Mouse (Mus musculus): ENCODE measurements around the gene Gart. TPM values are rescaled to one million over a fixed set of nuclear protein-coding genes. Genes with fewer than 3 reads are reported as not detected.

The Gart gene
- polyA plus RNA-seq, 1 experiment from 2014 or later: 71.0 TPM

DNA sequence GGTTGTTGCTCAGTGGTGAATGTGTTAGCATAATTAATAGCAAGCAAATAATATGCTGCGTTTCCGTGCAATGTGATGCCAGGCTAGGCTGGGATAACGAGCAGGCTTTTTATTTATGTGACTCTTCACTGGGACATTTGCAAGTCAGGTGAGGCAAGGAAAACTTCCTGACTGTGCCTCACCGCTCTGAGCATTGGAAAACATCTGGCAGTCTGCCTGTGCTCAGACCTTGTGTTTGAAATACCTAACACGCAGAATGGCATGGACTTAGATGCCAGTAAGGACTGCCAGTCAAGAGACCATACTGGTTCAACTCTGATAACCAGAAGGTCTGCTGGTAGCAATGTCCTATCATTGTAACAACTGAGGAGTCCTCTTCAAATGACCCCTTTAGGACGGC, 41.6 kb downstream of the Gart start:
- Histone ChIP-seq H3K4me2 (ENCODE audit: low read length) (no peak overlapping the region), H3K27me3 (ENCODE audit: insufficient read depth, low read length) (no peaks in the 10 kb centered on the region), H3K36me3 (ENCODE audit: insufficient read depth, low read length) (no peaks in the 10 kb centered on the region), H3K9me3 (replicated peaks; ENCODE audit: low read length) (no peaks in the 10 kb centered on the region), H3K4me1 (replicated peaks; ENCODE audit: insufficient read depth, low read length) (no peaks in the 10 kb centered on the region), H3K9ac (ENCODE audit: low read depth, low read length) (no peak overlapping the region), H3K4me3 (replicated peaks; ENCODE audit: low read depth, low read length) (no peak overlapping the region), H3K27ac (no peak overlapping the region)
- WGBS: 66% methylated on average over 6 of the region's 6 CpGs
- DNase-seq (ENCODE audit: low spot score) (no peak), ATAC-seq (replicated peaks; ENCODE audit: low FRiP score, low read depth) (no peak)
- no peak for TF ChIP-seq CTCF (IDR thresholded peaks at IDR 0.05; ENCODE audit: low read depth)

- no peak for ATAC-seq (replicated peaks; ENCODE audit: low FRiP score, low read depth)
- H3K4me1 ChIP-seq (replicated peaks; ENCODE audit: insufficient read depth, low read length): no peaks in the 10 kb centered on the region
- no peak for DNase-seq (ENCODE audit: low spot score)
- no peak overlapping the region for H3K27ac ChIP-seq
- no peak overlapping the region for H3K4me2 ChIP-seq (ENCODE audit: low read length)
- WGBS: 47% methylated on average over 9 of the region's 9 CpGs
- no peak overlapping the region for H3K4me3 ChIP-seq (replicated peaks; ENCODE audit: low read depth, low read length)
- no peaks in the 10 kb centered on the region for H3K36me3 ChIP-seq (ENCODE audit: insufficient read depth, low read length)
- no peak overlapping the region for H3K9ac ChIP-seq (ENCODE audit: low read depth, low read length)
- no peaks in the 10 kb centered on the region for H3K27me3 ChIP-seq (ENCODE audit: insufficient read depth, low read length)
- H3K9me3 ChIP-seq (replicated peaks; ENCODE audit: low read length): no peaks in the 10 kb centered on the region
- TF ChIP-seq CTCF (IDR thresholded peaks at IDR 0.05; ENCODE audit: low read depth): no peak
Observed at GRCm38 (mm10) chr16:91601693-91602092, 45.1 kb downstream of the Gart start.

DNA sequence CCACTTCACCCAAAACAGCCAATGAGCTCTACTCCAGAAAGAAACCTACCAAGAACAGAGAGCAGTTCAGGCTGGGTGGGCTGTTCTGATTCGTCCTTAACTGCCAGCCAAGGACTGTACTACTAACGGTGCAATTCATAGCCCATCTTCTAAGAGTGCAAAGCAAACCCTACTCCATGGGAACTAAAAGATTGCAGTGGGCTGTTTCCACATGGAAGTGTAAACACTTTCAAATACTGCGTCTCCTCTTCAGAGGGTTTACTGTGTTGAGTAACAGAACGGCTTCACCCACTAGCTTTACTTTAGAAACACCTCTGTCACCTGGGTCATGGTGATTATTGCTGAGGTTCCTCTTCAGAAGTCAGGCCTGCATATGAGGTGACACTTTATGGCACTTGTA, 45.7 kb downstream of the Gart start:
- Histone ChIP-seq H3K36me3 (ENCODE audit: insufficient read depth, low read length) (no peaks in the 10 kb centered on the region), H3K9ac (ENCODE audit: low read depth, low read length) (no peak overlapping the region), H3K9me3 (replicated peaks; ENCODE audit: low read length) (no peaks in the 10 kb centered on the region), H3K4me3 (replicated peaks; ENCODE audit: low read depth, low read length) (no peak overlapping the region), H3K4me1 (replicated peaks; ENCODE audit: insufficient read depth, low read length) (no peaks in the 10 kb centered on the region), H3K27me3 (ENCODE audit: insufficient read depth, low read length) (no peaks in the 10 kb centered on the region), H3K27ac (no peak overlapping the region), H3K4me2 (ENCODE audit: low read length) (no peak overlapping the region)
- DNase-seq (ENCODE audit: low spot score) (no peak), ATAC-seq (replicated peaks; ENCODE audit: low FRiP score, low read depth) (no peak)
- 41% methylated on average over 4 of the region's 4 CpGs for WGBS
- TF ChIP-seq CTCF (IDR thresholded peaks at IDR 0.05; ENCODE audit: low read depth): no peak

- DNase-seq (ENCODE audit: low spot score): no peak
- Histone ChIP-seq H3K9me3 (replicated peaks; ENCODE audit: low read length) (no peaks in the 10 kb centered on the region), H3K4me1 (replicated peaks; ENCODE audit: insufficient read depth, low read length) (no peaks in the 10 kb centered on the region), H3K9ac (ENCODE audit: low read depth, low read length) (no peak overlapping the region), H3K4me2 (ENCODE audit: low read length) (no peak overlapping the region), H3K4me3 (replicated peaks; ENCODE audit: low read depth, low read length) (no peak overlapping the region), H3K27ac (no peak overlapping the region), H3K27me3 (ENCODE audit: insufficient read depth, low read length) (no peaks in the 10 kb centered on the region), H3K36me3 (ENCODE audit: insufficient read depth, low read length) (no peaks in the 10 kb centered on the region)
- TF ChIP-seq CTCF (IDR thresholded peaks at IDR 0.05; ENCODE audit: low read depth): peak; percentile 42
- ATAC-seq (replicated peaks; ENCODE audit: low FRiP score, low read depth): no peak
Observed at GRCm38 (mm10) chr16:91599242-91599641, 47.5 kb downstream of the Gart start.

GRCm38 (mm10) chr16:91597672-91598010, 49.1 kb downstream of the Gart start, which contains the start of gene Tmem50b:
Gene Tmem50b, minus strand, starts transcription at chr16:91597800.
- peak within 1 kb of the TSS; percentile 62 for H3K27ac ChIP-seq
- peak within 1 kb of the TSS; percentile 76 for H3K4me3 ChIP-seq (replicated peaks; ENCODE audit: low read depth, low read length)
- peak within 1 kb of the TSS; percentile 67 for H3K9ac ChIP-seq (ENCODE audit: low read depth, low read length)
- H3K36me3 ChIP-seq (ENCODE audit: insufficient read depth, low read length): no peaks in the 10 kb centered on the region
- no peaks in the 10 kb centered on the region for H3K9me3 ChIP-seq (replicated peaks; ENCODE audit: low read length)
- under 1% methylated on average over 34 of the region's 34 CpGs for WGBS
- no peaks in the 10 kb centered on the region for H3K27me3 ChIP-seq (ENCODE audit: insufficient read depth, low read length)
- ATAC-seq (replicated peaks; ENCODE audit: low FRiP score, low read depth): peak; percentile 99
- no peaks in the 10 kb centered on the region for H3K4me1 ChIP-seq (replicated peaks; ENCODE audit: insufficient read depth, low read length)
- peak; percentile 98 for DNase-seq (ENCODE audit: low spot score)
- no peak for TF ChIP-seq CTCF (IDR thresholded peaks at IDR 0.05; ENCODE audit: low read depth)
- H3K4me2 ChIP-seq (ENCODE audit: low read length): peak within 1 kb of the TSS; percentile 79

DNA sequence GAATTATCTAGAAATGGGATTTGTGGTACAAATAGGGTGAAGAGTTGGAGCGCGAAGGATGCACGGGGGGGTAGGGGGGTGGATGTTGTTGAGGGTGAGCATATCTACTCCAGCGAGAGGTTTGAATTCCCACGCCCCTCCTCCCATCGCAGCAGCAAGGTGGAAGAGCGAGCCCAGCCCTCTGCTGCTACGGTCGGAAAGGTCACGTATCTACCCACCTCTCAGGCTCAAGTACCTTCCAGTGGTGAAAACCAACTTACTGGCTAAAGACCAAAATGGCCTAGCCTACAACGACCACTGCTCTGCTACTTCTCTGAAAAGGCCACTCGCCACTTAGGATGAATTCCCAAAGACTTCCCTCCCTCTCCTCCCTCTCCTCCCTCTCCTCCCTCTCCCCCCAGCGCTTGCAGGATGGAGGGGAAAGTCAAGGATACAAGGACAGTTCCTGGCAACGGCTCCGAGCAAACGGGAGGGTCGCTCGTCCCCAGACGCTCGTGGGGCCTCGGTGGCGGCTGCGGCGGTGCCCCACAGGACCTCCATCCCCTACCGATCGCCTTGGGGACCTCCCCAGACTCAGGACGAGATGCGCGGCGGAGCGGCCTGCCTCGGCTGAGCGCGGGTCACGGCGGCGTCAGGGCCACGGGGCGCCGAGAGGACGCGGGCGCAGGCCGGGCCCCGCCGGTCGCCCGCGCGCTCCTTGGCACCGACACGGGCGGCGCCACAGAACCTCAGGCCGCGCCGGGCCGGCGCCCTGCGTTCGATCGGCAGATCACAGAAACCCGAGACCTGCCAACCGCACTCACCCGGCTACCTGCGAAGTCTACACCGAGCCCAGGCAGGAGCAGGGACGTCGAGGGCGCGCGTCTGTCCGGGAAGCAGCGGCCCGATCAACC, 49.7 kb downstream of the Gart start:
- DNase-seq (ENCODE audit: low spot score) (peak; percentile 67), ATAC-seq (replicated peaks; ENCODE audit: low FRiP score, low read depth) (no peak)
- Histone ChIP-seq H3K27me3 (ENCODE audit: insufficient read depth, low read length) (no peaks in the 10 kb centered on the region), H3K27ac (peak overlapping the region; percentile 62), H3K9me3 (replicated peaks; ENCODE audit: low read length) (no peaks in the 10 kb centered on the region), H3K9ac (ENCODE audit: low read depth, low read length) (peak overlapping the region; percentile 67), H3K4me1 (replicated peaks; ENCODE audit: insufficient read depth, low read length) (0 out of 2 replicates have a peak, but pooled peaks cover 5% of the 10 kb centered on the region), H3K36me3 (ENCODE audit: insufficient read depth, low read length) (no peaks in the 10 kb centered on the region), H3K4me3 (replicated peaks; ENCODE audit: low read depth, low read length) (peak overlapping the region; percentile 76), H3K4me2 (ENCODE audit: low read length) (peak overlapping the region; percentile 79)
- under 1% methylated on average over 75 of the region's 75 CpGs for WGBS
- no peak for TF ChIP-seq CTCF (IDR thresholded peaks at IDR 0.05; ENCODE audit: low read depth)

Measured in kidney, postnatal 0 days (tissue).